10 mouse cellular contexts compared by ENCODE assay signal in genomic region chr9:90100760-90101159, GRCm38 (mm10). TPM values are rescaled to one million over a fixed set of nuclear protein-coding genes. Genes with fewer than 3 reads are reported as not detected.
DNase-seq lines count a peak whose midpoint lies in the region; ATAC-seq and TF ChIP-seq lines count a peak whose summit lies in the region.
"Had no signal": no experiment of that assay in that cellular context is flagged by ENCODE, and none has a peak within 500 bp of the region (broad histone marks: within the 10 kb centered on the region; RNA-seq: fewer than 3 reads in every experiment).

No protein-coding gene starts in this region.

- no peak for TF ChIP-seq CTCF in thymus, adult 2 months (IDR thresholded peaks at IDR 0.05; ENCODE audit: borderline replicate concordance, control insufficient read depth, extremely low read depth, insufficient read depth, low read length, poor library complexity)

- no peak overlapping the region for H3K4me3 ChIP-seq in hindbrain, embryonic 10.5 days
- H3K4me3 ChIP-seq in hindbrain, embryonic 14.5 days (replicated peaks; ENCODE audit: low read length), result no peak overlapping the region
- no peak overlapping the region for H3K4me3 ChIP-seq in thymus, adult 2 months (ENCODE audit: control insufficient read depth, insufficient read depth, low read length)

- WGBS in hindbrain, embryonic 10.5 days, result 72% methylated on average over 2 of the region's 2 CpGs
- 38% methylated on average over 2 of the region's 2 CpGs for WGBS in hindbrain, embryonic 14.5 days
- whole genome bisulfite sequencing in thymus, adult 2 months, result 85% methylated on average over 2 of the region's 2 CpGs

- TF ChIP-seq POLR2A in thymus, adult 2 months (IDR thresholded peaks at IDR 0.05; ENCODE audit: control insufficient read depth, extremely low read depth, insufficient read depth, low read length, poor library complexity), result no peak

- peak; percentile 25 for DNase-seq in hindbrain, embryonic 10.5 days (ENCODE audit: low spot score)
- DNase-seq in hindbrain, embryonic 14.5 days (ENCODE audit: low spot score), result no peak
- peak; percentile 55 for DNase-seq in 416B (ENCODE audit: low read depth)
- peak; percentile 47 for DNase-seq in induced T-regulatory cell, adult 2 months (ENCODE audit: low read depth)
- DNase-seq in thymus, adult 2 months, result no peak
- no peak for DNase-seq in right cerebral cortex, adult 2 months (ENCODE audit: low spot score in 2 of 2)
- no peak for DNase-seq in testis, postnatal 14 days (ENCODE audit: low spot score)
- DNase-seq: gastrocnemius, postnatal 25 days; layer of hippocampus, adult 9-11 months had no signal

- H3K36me3 ChIP-seq in hindbrain, embryonic 10.5 days, result peaks cover 100% of the 10 kb centered on the region
- peaks cover 96% of the 10 kb centered on the region for H3K36me3 ChIP-seq in hindbrain, embryonic 14.5 days (replicated peaks; ENCODE audit: control insufficient read depth, insufficient read depth)
- H3K36me3 ChIP-seq in thymus, adult 2 months (ENCODE audit: control insufficient read depth, insufficient read depth, low read length), result peaks cover 78% of the 10 kb centered on the region

- H3K9me3 ChIP-seq in hindbrain, embryonic 10.5 days, result no peaks in the 10 kb centered on the region
- H3K9me3 ChIP-seq in hindbrain, embryonic 14.5 days (ENCODE audit: control insufficient read depth, low read length), result no peaks in the 10 kb centered on the region

- no peak overlapping the region for H3K9ac ChIP-seq in hindbrain, embryonic 14.5 days

- H3K4me2 ChIP-seq in hindbrain, embryonic 14.5 days (replicated peaks), result no peak overlapping the region

- no peak overlapping the region for H3K27ac ChIP-seq in hindbrain, embryonic 10.5 days
- H3K27ac ChIP-seq in hindbrain, embryonic 14.5 days, result no peak overlapping the region
- no peak overlapping the region for H3K27ac ChIP-seq in thymus, adult 2 months (ENCODE audit: control insufficient read depth, insufficient read depth, low read length)

- no peaks in the 10 kb centered on the region for H3K4me1 ChIP-seq in hindbrain, embryonic 10.5 days (replicated peaks)
- no peaks in the 10 kb centered on the region for H3K4me1 ChIP-seq in hindbrain, embryonic 14.5 days (replicated peaks; ENCODE audit: control insufficient read depth, insufficient read depth, low read length)
- H3K4me1 ChIP-seq in thymus, adult 2 months (replicated peaks; ENCODE audit: control insufficient read depth, insufficient read depth, low read length), result no peaks in the 10 kb centered on the region

- H3K27me3 ChIP-seq in hindbrain, embryonic 10.5 days (ENCODE audit: insufficient read depth, poor library complexity, severe bottlenecking), result no peaks in the 10 kb centered on the region
- no peaks in the 10 kb centered on the region for H3K27me3 ChIP-seq in hindbrain, embryonic 14.5 days (ENCODE audit: control insufficient read depth, insufficient read depth, low read length)
- no peaks in the 10 kb centered on the region for H3K27me3 ChIP-seq in thymus, adult 2 months (ENCODE audit: control insufficient read depth, insufficient read depth, low read length)

- ATAC-seq in hindbrain, embryonic 14.5 days (ENCODE audit: low FRiP score), result no peak
- peak; percentile 41 for ATAC-seq in activated CD4-positive, CD25-positive, alpha-beta regulatory T cell, adult 4 months

RNA-seq across cellular contexts. Expression of gene Morf4l1, which starts 13.8 kb away (rescaled TPM):
- polyA plus RNA-seq in hindbrain, embryonic 10.5 days (2016; fragmentation: Nextera tagmentation; extraction: Ambion mirVana), result 538 and 546 TPM in 2 replicates
- polyA plus RNA-seq in hindbrain, embryonic 14.5 days (2014; fragmentation: Nextera tagmentation; extraction: Ambion mirVana), result 557 and 572 TPM in 2 replicates
- 100 to 1,000 TPM; 299 to 332 TPM for polyA plus RNA-seq in activated CD4-positive, CD25-positive, alpha-beta regulatory T cell, adult 4 months (2017; shearing (Covaris generic))
- polyA plus RNA-seq in thymus, adult 2 months (2012; rRNA removed), result 93.0 and 104 TPM in 2 replicates

RNA-seq across cellular contexts. Expression of gene Ctsh, which starts 46.8 kb away (rescaled TPM):
- polyA plus RNA-seq in hindbrain, embryonic 10.5 days (2016; fragmentation: Nextera tagmentation; extraction: Ambion mirVana), result 6.7 and 12.4 TPM in 2 replicates
- 29.4 and 30.8 TPM in 2 replicates for polyA plus RNA-seq in hindbrain, embryonic 14.5 days (2014; fragmentation: Nextera tagmentation; extraction: Ambion mirVana)
- 1 to 10 TPM; 2.0 to 6.7 TPM for polyA plus RNA-seq in activated CD4-positive, CD25-positive, alpha-beta regulatory T cell, adult 4 months (2017; shearing (Covaris generic))
- 35.3 and 38.9 TPM in 2 replicates for polyA plus RNA-seq in thymus, adult 2 months (2012; rRNA removed)

Comparison
In these comparisons a context has a peak if more than half of its experiments do, and no peak if none do; other contexts are left out.
1. DNase-seq: peak in hindbrain, embryonic 10.5 days (single experiment), 416B (single experiment) and induced T-regulatory cell, adult 2 months (single experiment); none in hindbrain, embryonic 14.5 days (single experiment), thymus, adult 2 months (single experiment), right cerebral cortex, adult 2 months (0 of 2) and testis, postnatal 14 days (single experiment).